Mouse (Mus musculus): ENCODE measurements around the gene Plcxd2.

DNA sequence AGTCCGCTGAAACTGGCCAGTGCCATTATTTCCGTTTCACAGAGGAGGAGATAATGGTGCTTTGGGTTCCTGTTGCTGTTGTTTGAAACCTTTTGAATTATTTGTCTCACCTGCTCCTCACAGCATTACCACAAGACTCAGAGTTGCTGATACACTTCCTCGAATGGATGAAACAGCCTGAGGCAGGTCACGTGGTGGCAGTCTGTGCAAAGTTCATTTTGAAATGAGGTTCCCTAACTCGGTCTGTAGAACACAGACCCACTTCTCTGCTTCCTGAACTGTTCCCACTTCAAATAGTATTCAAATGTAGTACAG is 845 bp upstream of the Plcxd2 start:
- TF ChIP-seq POLR2A (IDR thresholded peaks at IDR 0.05; ENCODE audit: borderline replicate concordance, extremely low read depth, insufficient read depth, insufficient read length, poor library complexity, severe bottlenecking) (no peak), CTCF (IDR thresholded peaks at IDR 0.05; ENCODE audit: borderline replicate concordance, extremely low read depth, insufficient read depth, insufficient read length) (no peak)

All from brain, embryonic 14.5 days (tissue).